Mouse (Mus musculus): ENCODE measurements at regions not wholly inside any gene's neighbourhood (a gene's known extent, or its start where the extent isn't known, plus 50 kb on each side); places are given as distances from the start of the nearest gene placed in this dataset.

- TF ChIP-seq CTCF (IDR thresholded peaks at IDR 0.05; ENCODE audit: borderline replicate concordance, insufficient read depth, low read length) = no peak
- no peak for TF ChIP-seq POLR2A (IDR thresholded peaks at IDR 0.05; ENCODE audit: low read depth, low read length)
Measured at GRCm38 (mm10) chr15:52963918-52964317, 920.8 kb upstream of the Gm7489 start.
